Mouse (Mus musculus) fat pad, adult 2 months (tissue): ENCODE measurements around the gene Gm11595.
"Not testable (repeated sequence)": the region's sequence is repeated elsewhere in the genome, so short reads cannot be mapped to it uniquely, and the experiment has no call there.

ENCODE experiments used
- DNase-seq: peaks from one replicate; pipeline ENCODE4 v3.0.0-alpha.2; 2011; ENCODE audit warnings: low read depth, low spot score; ENCODE audit errors: extremely low read depth

Gene Gm11595

DNA sequence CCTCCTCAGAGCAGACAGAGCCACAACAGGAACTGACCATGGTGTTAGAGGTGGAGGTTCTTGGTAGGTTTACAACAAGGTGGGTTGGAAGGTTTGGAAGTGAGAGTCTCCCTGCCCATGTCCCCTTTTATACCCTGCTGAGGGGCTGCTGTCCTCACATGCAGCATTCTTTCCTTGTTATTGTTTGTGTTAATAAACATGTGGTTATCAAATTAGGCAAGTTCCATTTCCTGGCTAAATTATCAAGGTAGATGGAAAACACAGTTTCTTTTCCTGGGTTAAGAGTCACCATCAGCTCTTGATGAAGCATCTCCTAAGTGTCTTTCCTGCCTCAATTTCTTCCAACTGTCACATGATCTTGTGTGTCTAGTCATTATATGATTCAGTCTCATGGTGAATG lies at the start of gene Gm11595:
TSS of gene Gm11595 (minus strand) at position 101 of the 400 bp plus-strand sequence.
- not testable (repeated sequence) for DNase-seq

DNA sequence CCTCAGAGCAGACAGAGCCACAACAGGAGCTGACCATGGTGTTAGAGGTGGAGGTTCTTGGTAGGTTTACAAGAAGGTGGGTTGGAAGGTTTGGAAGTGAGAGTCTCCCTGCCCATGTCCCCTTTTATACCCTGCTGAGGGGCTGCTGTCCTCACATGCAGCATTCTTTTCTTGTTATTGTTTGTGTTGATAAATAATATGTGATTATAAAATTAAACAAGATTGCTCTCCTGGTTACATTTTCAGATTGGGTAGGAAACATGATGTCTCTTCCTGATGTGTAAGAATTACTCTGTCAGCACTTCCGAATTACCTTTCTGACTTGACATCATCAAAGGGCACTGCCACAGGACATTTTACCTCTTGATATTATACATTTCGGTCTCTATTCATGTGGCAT lies 42.9 kb upstream of the Gm11595 start, which contains the start of gene Gm11564:
TSS of gene Gm11564 (minus strand) at position 101 of the 400 bp plus-strand sequence.
- not testable (repeated sequence) for DNase-seq

DNA sequence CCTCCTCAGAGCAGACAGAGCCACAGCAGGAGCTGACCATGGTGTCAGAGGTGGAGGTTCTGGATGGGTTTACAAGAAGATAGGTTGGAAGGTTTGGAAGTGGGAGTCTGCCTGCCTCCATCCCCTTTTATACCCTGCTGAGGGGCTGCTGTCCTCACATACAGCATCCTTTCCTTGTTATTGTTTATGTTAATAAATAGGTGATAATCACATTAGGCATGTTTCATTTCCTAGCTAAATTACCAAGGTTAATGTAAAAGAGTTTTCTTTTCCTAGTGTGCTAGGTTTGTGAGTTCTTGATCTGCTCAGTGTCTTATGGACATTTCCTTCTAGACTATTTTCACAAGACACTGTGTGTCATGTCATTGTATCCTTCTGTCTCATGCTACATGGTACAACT lies 37.1 kb upstream of the Gm11595 start, which contains the start of gene Krtap4-13:
TSS of gene Krtap4-13 (minus strand) at position 101 of the 400 bp plus-strand sequence.
- DNase-seq = not testable (repeated sequence)

DNA sequence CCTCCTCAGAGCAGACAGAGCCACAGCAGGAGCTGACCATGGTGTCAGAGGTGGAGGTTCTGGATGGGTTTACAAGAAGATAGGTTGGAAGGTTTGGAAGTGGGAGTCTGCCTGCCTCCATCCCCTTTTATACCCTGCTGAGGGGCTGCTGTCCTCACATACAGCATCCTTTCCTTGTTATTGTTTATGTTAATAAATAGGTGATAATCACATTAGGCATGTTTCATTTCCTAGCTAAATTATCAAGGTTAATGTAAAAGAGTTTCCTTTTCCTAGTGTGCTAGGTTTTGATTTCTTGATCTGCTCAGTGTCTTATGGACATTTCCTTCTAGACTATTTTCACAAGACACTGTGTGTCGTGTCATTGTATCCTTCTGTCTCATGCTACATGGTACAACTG lies 31.6 kb upstream of the Gm11595 start, which contains the start of gene Gm11554:
TSS of gene Gm11554 (minus strand) at position 101 of the 400 bp plus-strand sequence.
- not testable (repeated sequence) for DNase-seq

DNA sequence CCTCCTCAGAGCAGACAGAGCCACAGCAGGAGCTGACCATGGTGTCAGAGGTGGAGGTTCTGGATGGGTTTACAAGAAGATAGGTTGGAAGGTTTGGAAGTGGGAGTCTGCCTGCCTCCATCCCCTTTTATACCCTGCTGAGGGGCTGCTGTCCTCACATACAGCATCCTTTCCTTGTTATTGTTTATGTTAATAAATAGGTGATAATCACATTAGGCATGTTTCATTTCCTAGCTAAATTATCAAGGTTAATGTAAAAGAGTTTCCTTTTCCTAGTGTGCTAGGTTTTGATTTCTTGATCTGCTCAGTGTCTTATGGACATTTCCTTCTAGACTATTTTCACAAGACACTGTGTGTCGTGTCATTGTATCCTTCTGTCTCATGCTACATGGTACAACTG lies 26.1 kb upstream of the Gm11595 start, which contains the start of gene Gm11569:
TSS of gene Gm11569 (minus strand) at position 101 of the 400 bp plus-strand sequence.
- not testable (repeated sequence) for DNase-seq

DNA sequence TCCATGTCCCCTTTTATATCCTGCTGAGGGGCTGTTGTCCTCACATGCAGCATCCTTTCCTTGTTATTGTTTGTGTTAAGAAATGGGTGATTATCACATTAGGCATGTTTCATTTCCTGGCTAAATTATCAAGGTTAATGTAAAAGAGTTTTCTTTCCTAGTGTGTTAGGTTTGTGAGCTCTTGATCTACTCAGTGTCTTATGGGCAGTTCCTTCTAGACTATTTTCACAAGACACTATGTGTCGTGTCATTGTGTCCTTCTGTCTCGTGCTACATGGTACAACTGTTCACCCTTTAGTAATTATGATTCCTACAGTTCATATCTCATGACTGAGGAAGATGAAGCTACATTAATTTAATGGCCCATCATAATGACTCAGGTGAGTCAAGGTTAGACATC lies 20.7 kb upstream of the Gm11595 start, which contains the start of gene Gm11596:
TSS of gene Gm11596 (minus strand) at position 101 of the 400 bp plus-strand sequence.
- DNase-seq = no peak

DNA sequence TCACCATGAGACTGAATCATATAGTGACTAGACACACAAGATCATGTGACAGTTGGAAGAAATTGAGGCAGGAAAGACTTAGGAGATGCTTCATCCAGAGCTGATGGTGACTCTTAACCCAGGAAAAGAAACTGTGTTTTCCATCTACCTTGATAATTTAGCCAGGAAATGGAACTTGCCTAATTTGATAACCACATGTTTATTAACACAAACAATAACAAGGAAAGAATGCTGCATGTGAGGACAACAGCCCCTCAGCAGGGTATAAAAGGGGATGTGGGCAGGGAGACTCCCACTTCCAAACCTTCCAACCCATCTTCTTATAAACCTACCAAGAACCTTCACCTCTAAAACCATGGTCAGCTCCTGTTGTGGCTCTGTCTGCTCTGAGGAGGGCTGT lies 12.2 kb upstream of the Gm11595 start, which contains the start of gene Krtap4-9:
TSS of gene Krtap4-9 (plus strand) at position 301 of the 400 bp plus-strand sequence.
- not testable (repeated sequence) for DNase-seq

DNA sequence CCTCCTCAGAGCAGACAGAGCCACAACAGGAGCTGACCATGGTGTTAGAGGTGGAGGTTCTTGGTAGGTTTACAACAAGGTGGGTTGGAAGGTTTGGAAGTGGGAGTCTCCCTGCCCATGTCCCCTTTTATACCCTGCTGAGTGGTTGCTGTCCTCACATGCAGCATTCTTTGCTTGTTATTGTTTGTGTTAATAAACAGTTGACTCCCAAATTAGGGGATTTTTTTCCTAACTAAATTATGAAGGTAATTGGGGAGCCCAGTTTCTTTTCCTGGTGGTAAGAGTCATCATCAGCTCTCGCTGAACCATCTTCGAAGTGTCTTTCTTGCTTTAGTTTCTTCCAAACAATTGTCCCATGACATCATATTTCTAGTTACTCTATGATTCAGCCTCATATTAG lies 7.9 kb upstream of the Gm11595 start, which contains the start of gene Krtap4-8:
TSS of gene Krtap4-8 (minus strand) at position 101 of the 400 bp plus-strand sequence.
- DNase-seq = no peak

DNA sequence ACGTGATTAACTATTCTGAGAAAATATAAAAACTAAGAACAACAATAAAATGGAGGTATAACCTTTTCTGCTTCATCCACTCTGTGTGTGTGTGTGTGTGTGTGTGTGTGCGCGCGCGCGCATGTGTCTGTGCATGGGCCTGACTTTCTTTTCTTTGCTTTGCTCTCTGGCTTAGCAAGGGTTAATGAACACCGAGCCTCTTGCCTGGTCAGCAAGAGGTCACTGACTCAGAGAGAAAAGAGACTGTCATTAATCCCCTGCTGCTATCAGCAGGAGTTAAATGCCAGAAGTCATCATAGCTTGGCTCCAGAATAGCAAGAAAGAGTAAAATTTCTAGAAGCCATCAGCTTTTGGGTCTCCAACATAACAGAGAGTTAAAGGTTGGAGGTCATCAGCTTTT lies 5.7 kb upstream of the Gm11595 start:
- DNase-seq = no peak

DNA sequence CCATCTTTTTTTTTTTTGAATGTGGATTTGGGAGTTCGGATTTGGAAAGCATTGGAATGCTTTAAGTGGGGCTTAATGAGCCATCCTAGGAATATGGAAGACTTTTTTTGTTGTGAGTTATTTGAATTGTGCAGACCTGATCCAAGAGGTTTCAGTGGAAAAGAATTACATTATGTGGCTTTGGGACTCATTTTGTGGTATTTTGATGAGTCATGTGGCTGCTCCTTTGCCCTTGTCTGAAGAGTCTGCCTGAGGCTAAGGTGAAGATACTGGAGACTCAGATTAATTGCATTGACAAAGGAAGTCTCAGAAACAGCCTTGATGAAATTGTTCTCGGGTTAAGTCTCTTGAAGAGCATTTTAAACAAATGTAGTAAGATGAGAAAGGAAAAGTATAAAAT lies 4.3 kb downstream of the Gm11595 start:
- DNase-seq = no peak

DNA sequence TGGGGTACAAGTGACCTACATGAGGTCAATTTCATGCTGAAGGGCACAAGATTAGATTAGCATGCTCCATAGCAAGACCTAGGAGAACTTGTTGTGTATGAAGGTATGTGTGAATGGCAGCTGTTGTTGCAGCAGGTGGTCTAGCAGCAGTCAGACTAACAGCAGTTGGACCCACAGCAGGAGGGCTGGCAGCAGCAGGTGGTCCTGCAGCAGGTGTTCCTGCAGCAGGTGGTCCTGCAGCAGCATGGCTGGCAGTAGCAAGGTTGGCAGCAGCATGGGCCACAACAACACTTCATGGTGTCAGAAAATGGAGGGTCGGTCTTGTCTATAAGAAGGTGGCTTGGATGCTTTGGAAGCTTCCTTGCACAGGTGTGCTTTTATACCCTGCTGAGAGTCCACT lies 13.8 kb downstream of the Gm11595 start:
- DNase-seq = no peak

DNA sequence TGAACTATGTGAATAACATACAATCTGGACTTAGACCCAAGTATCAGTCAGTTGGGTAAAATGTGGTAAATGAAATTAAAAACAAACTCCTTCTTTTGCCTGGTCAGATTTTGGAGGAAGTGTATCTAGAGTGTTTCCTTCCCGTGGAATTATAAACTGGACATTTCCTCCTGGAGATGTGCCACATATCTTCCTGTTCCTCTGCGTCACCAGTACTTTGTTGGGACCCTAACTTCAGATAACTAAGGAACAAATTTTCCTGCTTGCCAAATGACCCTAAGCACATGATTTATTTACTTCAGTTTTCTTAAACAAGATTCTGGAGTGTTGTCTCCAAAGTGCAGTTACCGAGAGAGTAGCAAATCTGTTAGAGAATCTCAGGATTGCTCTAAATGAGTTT lies 28.7 kb downstream of the Gm11595 start:
- DNase-seq = no peak

DNA sequence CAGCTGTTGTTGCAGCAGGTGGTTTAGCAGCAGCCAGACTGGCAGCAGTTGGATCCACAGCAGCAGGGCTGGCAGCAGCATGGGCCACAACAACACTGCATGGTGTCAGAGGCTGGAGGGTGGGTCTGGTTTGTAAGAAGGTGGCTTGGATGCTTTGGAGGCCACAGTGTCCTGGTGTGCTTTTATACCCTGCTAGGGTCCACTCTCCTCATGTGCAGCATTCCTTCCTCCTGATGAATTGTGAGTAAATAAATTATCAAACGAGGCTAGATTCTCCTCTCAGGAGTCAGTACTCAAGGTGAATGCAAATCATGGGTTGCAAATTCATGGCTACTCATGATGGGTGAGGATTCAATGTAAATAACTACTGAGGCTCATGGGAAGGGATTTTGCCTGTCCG lies 38.5 kb downstream of the Gm11595 start, which contains the start of gene Gm14180:
TSS of gene Gm14180 (minus strand) at position 101 of the 400 bp plus-strand sequence.
- DNase-seq = no peak

DNA sequence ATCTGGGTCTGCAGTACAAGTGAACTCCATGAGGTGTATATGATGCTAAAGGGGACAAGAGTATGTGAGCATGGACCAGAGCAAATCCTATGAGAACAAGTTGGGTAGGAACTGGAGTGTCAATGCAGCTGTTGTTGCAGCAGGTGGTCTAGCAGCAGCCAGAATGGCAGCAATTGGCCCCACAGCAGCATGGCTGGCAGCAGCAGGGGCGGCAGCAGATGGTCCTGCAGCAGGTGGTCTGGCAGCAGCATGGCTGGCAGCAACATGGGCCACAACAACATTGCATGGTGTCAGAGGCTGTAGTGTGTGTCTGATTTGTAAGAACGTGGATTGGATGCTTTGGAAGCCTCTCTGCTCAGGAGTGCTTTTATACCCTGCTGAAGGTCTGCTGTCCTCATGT lies 48.7 kb downstream of the Gm11595 start:
- DNase-seq = no peak
